Mouse (Mus musculus) ovary, postnatal 14 days (tissue): ENCODE results near the gene Zfp109.
A peak's percentile ranks its signal among the peaks of the same experiment; 100 is the strongest.
"Not testable (repeated sequence)": the region's sequence is repeated elsewhere in the genome, so short reads cannot be mapped to it uniquely, and the experiment has no call there.

Source experiments
- DNase-seq: peaks from one replicate; pipeline ENCODE4 v3.0.0; 2022; ENCODE audit warnings: low spot score

Gene Zfp109

DNA sequence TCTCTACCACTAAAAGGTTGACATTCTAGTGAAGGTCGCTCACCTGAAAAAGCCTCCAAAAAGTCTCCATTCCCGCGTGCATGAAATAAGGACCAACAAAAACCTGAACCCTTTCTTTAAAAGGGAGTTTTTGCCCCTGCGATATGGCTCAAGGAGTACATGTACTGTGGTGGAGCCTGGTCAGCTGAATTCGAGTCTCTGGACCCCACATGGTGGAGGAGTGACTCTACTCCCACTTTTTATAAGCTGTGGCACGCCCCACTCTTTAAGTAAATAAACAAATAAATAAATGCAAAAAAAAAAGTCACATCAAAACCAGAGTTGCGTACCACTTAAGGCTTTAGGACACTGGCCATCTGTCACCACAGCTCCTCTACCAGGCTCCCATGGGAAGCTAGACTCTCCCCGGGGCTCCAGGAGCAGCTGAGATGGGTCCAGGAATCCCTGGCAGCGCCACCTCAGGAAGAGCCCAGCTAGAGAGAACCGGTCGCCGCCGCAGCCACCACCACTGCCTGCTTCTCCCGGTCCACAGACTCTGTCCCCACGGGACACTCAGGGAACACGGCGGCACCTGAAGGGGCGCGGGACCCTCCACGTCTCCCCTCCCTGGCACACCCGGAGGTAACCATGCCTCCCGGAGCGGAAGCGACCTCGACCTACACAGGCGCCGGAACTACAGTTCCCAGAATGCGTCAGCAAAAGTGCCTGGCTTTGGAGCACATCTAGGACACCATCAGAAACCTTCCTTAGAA lies at the start of gene Zfp109:
TSS of gene Zfp109 (minus strand) at position 521 of the 752 bp plus-strand sequence.
- DNase-seq, result peak; percentile 33

DNA sequence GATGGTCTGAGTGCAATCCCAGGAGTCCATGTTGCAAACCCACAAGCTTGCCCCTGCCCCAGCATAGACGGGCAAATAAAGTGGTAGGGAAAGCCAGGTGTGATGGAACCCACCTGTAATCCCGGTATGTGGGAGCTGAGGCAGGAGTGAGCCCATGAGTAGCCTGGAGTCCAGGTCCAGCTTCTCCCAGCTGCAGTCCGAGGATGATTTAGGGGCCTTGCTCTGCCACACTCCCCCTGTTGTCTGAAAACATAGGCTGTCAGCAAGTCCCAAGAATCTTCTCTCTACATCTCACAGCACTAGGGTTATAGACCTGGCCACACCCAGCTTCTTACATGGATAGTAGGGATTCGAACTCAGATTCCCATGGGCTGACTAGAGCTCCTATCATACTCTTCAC lies 49.6 kb upstream of the Zfp109 start:
- no peak for DNase-seq

DNA sequence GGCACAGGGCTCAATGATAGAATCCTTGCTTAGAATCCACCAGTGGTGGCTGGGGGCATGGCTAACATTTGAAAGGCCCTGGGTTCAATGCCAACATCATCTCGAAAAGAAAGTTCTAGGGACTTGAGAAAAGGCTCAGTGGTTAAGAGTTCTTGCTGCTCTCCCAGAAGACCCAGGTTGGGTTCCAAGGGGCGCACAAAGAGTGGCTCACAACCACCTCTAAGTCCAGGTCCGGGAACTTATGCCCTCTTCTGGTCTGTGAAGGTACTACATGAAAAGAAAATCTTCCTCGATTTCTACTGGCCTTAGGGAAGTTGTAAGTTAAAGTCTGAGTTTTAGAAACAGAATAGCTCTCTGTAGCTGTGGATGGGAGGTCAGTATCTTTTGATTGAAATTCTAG lies 48.7 kb upstream of the Zfp109 start:
- DNase-seq, result no peak

DNA sequence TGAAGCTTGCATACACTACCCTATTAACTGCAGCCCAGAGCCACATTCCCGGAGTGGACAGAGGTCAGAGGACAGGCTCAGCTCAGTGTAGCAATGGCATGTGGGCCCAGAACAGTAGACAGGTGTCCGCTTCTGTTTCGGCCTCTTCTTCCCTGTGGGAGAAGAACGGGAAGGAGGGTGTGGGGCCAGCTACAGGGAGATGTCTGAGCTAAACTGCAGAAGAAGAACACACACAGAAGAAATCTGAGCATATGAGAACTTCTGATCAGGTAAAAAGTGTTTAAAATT lies 43.4 kb upstream of the Zfp109 start:
- DNase-seq, result no peak

DNA sequence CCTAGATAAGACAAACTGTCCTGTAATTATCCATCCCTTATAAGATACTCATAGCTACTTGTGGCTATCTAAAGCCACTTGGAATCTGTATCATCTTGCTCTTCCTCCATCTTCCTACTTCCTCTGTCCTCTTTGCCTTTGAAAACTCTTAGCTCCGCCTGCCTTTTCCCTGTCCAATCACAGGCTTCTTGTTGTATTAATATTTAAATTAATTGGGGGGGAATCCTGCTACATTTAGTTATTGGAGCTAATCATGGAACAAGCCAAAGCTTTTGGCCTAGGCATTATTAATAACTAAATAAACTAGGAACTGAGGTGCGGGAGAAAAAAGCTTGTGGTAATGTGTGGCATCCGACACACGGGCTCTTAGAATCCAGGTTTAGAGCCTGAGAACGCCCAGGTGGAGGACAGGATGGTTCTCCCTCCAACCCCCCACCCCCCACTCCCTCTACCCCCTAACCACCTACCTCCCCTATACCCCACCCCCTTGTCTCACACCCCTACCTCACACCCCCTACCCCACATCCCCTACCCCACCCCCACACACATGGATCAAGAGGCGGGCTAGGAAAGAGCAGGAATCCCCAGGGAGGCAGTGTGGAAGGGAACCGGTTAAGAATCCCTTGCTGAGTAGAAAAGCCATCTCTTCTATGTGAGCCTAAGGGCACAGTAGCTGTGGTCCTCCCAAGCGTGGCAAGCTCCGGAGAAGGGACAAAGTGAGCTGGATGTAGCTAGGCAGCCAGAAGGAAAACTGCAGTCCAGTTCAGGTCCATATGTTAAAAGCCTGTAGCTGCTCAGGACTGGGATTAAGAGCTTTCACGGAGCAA lies 42.9 kb upstream of the Zfp109 start:
- no peak for DNase-seq

DNA sequence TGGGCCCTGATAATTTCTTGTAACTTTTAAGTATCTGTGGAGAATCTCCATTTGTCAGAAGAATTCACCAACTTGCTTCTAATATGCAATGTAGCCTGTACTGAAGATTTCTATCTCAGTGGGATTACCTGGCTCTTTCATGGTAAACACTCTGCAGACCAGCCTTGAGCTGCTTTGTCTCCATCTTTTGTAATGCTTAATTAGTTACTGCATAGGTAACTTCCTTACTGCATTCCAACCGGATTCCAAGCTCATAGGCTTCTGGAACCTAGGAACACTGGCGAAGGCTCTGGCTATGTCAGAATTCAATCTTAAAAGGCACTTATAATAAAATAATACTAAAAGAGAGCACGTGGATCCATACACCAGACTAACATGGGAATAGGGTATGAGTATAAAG lies 41.4 kb upstream of the Zfp109 start:
- not testable (repeated sequence) for DNase-seq

DNA sequence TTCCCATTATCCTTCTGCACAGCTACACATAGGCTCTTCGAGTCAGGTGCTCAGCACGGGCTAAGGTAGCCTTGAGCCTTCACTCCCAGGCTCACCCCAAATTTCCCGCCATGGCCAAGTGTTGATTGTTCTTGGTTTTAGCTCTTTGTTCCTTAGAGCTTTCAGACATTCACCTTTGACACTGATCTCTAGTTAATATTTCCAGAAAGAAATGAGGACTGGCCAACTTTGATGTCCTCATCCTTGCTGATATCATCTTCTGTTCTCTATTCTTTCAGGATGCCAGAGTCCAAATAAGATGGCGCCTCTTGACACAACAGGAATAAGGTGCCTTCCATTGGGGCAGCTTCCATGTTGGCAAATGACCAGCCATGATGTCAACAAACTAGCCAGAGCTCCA lies 37.1 kb upstream of the Zfp109 start:
- no peak for DNase-seq

DNA sequence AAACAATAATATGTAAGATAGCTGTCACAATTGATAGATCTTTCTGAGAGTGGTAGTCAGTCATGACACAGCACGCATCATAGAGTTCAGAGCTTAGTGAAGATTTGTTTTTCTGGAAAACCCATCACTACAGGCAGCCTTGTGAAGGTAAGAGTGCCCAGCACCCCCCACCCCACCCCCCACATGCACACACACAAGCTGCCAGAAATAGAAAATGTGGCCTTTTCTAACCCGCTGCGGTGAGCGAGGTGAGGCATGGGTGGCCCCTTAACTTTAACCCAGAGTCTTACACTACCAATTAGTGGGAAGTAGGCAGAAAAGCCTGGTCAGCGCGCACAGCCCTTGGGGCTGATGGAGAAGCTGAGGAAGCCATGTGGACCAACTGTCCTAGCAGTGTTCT lies 33.8 kb upstream of the Zfp109 start:
- no peak for DNase-seq

DNA sequence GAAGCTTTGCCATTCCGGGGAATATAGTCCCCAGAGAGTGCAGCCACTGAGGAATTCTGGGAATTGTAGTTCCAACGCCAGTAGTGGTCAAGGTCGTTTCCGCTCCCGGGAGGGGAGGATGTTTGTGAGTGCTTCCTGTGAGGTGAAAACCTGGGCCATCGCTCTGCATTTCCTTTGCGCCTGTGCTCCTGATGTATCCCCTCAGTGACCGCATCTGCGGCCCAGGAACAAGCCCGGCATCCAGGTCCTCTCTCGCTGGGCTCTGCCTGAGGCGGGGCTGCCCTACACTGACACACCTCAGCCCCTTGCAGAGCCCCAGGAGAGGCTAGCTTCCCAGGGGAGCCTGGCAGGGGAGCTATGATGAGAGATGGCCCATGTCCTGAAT lies 32.9 kb upstream of the Zfp109 start, which contains the start of gene Zfp93:
TSS of gene Zfp93 (plus strand) at position 133 of the 385 bp plus-strand sequence.
- DNase-seq, result peak; percentile 46

DNA sequence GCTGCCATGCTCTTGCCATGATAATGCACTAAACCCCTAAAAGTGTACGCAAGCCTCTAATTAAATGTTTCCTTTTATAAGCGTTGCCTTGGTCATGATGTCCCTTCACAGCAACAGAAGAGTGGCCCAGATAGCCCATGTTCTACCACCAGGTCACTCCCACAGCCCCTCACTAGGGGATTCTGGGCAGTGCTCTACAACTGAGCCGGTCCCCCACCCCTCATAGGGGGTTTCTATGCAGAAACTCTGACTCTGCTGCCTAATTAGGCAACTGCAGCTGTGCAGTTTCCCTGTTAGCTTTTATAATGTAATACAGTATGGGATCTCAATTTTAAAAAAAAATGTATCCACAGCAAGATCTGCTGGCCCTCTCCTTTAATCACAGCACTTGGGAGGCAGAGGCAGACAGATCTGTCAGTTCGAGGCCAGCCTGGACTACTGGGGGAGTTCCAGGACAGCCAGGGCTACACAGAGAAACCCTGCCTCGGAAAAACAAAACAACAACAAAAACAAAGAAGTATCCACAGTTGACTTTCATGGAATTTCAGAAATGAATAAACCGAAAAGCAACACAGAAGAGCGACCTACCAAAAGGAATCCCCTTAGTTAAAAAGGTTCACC lies 32.4 kb upstream of the Zfp109 start:
- no peak for DNase-seq

DNA sequence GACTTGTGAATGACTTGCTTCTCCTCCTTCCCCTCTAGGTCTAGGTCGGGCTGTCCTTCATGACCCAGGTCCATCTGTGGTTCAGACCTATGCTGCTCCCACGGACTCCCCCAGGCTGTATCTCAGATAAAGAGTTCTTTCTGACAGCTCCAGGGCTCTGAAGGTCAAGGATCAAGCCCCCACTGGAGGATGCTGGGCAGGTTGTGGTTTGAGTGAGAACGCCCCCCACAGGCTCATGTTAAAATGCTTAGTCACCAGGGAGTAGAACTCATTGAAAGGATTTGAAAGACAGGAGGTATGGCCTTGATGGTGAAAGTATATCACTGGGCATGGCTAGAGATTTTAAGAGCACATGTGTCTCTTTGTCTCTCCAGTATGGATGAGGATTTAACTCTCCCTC lies 31.9 kb upstream of the Zfp109 start:
- DNase-seq, result no peak

DNA sequence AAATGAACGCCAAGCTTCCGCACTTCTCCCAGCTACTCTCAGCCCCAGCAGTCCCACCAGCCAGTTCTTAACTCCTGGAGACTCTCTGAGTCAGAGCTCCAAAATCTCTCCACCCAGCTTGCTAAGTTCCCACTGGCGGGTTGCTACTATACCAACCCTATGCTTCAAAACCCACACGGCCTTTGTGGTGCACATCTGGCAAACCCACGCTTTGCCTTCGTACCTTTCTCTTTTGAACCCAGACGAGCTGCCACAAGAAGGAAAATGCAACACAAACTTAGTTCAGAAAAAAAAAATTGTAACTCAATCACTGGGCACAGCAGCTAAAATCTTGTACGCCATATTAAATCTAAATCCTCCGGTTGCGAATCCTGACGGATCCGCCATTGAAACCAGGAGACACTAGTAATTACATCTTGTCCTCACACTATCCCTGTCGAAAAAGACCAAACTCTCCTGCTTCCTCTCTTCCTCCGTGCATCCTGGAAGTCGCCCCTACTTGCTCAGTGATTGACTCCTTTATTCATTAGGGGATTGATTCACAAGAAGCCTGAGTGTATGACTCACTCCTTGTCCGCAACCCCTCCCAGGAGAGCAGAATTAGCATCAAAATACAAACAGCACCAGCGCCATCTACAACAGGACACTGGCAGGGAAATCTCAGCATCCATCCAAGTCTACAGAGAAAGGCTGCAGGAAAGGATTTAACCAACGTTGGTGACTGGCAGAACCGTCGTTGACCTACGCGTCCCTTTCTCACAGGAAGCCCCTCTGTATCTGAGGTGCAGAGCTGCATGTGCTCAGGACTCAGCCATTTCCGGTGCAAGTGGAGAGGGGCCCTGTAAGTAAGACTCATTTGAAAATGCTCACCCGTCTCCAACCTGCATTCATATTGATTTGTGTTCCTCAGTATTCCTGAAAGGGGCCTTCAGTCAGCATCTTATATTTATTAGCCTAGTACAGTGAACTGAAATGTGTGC lies 31.1 kb upstream of the Zfp109 start:
- no peak for DNase-seq

DNA sequence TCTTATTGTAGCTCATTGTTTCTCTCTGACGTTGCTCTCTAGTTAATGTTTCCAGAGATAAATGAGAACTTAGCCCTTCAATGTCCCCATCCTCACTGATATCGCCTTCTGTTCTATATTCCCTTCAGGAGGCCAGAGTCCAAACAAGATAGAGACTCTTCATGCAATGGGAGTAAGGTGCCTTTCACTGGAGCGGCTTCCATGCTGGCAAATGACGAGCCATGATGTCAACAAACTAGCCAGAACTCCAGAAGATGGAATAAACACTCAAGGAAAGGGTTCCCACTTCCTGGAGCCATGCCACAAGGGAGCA lies 22.6 kb upstream of the Zfp109 start:
- DNase-seq, result no peak

DNA sequence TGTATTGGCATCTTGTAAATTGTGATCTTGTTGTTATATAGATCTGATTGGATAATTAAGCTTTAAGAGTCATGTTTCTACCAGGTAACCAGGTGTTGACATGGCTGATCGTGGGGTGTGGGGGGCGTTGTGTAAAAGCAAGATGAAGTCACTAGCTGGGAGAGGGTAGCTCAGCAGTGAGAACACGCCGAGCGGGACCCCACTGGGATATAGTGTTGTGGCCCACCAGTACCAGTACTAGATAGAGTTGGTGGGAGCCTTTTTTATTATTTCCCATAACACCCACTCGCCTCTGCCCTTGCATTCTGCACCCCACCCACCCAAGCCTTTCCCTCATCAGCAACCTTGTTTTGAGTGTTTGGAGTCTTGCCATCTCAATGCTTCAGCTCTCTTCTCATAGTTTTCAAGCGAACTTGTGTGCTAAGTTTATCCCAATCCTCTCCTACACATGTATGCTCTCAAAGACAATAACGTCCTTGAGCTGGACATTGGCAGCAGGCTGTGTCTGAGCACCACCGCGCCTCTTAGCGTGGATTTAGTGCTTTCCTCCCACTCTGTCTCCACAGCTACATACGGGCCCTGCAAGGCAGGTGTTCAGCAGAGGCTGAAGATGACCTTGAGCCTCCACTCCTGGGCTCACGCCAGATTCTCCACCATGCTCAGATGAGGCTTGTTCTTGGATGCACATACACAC lies 22.1 kb upstream of the Zfp109 start:
- DNase-seq, result no peak

DNA sequence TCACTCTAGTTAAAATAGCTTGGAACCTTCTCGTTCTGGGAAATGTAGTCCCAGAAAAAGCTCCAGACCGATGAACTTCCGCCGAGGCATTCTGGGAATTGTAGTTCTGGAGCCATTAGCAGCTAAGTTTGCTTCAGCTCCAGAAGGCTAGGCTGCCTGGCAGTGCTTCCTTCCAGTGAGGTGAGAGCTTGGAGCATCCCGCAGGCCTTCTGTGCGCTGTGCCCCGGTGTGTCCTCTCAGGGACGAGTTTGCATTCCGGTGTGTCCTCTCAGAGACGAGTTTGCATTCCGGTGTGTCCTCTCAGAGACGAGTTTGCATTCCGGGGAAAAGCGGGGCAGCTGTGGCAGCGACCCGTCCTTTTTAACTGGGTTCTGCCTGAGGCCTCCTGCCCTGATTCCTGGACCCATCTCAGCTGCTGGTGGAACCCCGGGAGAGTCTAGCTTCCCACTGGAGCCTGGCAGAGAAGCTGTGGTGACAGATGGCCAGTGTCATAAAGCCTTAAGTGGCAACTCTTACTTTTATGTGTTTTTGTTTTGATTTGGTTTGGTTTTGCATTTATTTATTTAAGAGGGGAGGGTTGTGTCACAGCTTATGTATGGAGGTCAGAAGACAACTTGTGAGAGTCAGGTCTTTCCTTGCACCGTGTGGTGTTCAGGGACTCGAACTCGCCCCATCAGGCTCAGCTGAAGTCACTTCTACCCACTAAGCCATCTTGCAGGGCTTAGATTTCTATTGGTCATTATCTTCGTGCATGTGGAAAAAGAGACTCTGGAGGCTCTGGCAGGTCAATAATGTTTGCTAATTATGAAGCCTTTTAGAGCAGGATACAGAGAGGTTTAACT lies 17.5 kb upstream of the Zfp109 start, which contains the start of gene Zfp108:
TSS of gene Zfp108 (plus strand) at position 162 of the 842 bp plus-strand sequence.
- peak; percentile 67 for DNase-seq

DNA sequence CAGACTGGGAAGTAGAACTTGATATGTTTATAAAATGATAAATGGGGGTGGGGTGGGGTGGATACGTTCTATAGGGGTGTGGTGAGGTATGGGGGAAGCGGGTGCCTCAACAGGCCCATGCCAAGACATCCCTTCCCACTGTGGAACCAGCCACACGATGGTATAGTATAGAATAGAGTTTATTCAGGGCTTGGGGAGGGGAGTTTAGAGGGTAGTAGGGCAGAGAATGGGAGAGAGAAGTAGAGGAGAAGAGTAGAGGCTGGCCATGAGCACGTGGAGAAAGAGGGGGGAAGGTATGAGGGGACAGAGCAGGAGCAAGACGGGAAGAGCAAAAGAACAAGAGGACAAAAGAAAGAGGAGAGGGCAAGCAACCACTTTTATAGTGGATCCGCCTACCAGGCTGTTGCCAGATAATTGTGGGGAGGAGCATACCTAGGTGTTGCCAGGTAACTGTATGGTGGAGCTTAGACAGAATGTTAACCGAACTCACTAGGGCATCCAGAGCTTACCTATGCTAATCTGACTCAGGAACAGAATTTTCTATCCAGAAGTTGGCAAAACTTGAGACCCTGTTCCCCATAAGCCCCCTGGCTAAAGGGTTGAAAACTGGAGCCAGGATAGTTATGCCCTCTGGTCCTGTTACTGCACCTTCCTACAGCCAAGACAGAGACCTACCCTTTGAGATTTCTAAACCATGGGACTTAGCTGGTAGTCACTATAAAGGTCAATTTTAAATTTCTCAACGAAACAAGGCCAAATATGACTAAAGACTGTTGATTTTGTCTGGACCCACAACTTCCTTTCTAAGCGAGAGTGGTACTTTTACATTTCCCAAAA lies 16.6 kb upstream of the Zfp109 start:
- no peak for DNase-seq

DNA sequence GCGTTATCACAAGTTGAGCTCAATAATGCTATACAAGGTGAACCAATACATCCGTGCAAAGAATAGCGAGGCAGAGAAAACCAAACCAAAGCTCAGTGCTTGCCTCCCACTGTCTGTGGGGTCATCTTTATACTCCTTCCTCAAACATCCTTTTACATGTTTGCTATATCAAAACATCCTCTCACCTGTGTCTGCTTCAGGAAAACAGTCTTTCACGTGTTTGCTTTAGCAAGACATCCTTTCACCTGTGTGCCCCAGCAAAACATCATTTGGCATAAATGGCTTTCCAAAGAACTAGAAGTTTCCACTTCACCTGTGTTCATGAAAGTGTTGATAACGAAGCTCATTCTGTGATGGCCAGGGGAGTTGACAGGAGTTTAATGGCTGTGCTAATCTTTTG lies 26.0 kb downstream of the Zfp109 start, which contains the start of gene Zfp111:
TSS of gene Zfp111 (minus strand) at position 101 of the 400 bp plus-strand sequence.
- DNase-seq, result no peak

DNA sequence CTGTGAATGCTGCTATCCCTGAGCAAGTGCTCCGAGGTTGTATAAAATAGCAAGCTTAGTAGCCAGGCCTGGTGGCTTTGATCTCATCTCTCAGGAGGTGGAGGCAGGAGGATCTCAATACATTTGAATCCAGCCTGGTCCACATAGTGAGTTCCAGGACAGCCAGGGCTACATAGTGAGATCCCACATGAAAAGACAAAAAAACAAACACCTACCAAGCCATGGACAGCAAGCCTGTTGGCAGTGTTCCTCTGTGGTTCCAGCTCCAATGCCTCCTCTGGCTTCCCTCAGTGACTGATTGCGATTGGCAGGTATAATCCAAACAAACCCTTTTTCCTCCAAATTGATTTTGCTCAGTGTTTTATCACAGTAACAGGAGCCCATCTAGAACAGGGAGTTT lies 27.1 kb downstream of the Zfp109 start:
- no peak for DNase-seq

DNA sequence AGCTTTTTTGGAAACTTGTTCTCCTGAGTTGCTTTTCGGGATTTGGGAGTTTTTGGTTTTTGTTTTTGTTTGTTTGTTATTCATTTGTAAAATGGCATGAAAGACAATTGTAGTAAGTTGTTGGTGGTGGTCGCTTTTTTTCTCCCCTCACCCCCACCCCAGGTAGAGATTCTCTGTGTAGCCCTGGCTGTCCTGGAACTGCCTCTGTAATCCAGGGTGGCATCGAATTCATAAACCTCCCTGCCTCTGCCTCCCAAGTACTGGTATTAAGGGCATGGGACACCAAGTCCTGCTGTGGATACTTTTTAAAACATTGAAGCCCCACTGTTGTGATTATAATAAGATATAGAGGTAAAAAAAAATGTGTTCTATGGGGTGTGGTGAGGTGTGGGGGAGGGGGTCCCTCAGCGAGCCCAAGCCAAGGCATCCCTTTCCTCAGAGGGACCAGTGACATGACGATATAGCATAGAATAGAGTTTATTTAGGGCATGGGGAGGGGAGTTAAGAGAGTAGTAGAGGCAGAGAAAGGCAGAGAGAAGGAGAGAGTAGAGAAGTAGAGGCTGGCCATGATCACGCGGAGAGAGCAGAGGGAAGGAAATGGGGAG lies 29.0 kb downstream of the Zfp109 start:
- no peak for DNase-seq
